Mouse (Mus musculus): ENCODE measurements at regions not wholly inside any gene's neighbourhood (a gene's known extent, or its start where the extent isn't known, plus 50 kb on each side); places are given as distances from the start of the nearest gene placed in this dataset.

DNA sequence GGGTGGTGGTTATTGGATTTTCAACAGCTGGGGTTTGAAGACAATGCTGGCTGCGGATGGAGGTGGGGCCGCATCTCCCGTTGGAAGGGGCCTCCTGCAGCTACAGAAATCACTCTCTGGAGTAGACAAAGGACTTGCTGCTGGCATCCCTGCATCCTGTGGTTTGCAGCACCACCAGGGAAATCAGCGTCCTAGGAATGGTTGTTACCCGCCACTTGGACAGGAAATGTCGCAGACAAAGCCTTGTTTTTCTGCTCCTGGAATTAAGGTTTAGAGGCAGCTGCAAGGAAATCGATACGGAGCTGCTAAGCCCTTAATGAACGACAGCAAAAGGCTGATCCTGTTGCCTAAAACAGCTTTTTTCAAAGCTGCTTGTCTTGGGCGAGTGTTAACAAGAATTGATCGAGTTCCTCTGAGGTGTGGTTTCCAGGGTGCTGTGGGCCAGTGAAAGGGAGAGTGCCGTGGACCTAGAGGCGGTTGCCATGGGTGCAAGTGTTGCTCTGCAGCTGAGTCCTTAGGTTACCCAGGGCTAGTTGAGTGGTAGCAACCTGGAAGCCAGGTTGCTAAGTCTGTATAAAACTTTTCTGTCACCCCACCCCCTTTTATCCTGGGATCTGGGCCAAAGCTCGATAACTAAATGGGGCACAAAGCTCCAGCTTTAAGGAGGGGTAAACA, 230.6 kb upstream of the Chd6 start:
- no peak for TF ChIP-seq CTCF (conservative IDR thresholded peaks at IDR 0.05; ENCODE audit: insufficient read depth, insufficient read length, low read depth, low read length)
- no peak for TF ChIP-seq POLR2A (IDR thresholded peaks at IDR 0.05; ENCODE audit: low read depth, low read length)

Data from kidney, adult 2 months (tissue).